ENCODE assay signal across 8 mouse cellular contexts in the genomic region with DNA sequence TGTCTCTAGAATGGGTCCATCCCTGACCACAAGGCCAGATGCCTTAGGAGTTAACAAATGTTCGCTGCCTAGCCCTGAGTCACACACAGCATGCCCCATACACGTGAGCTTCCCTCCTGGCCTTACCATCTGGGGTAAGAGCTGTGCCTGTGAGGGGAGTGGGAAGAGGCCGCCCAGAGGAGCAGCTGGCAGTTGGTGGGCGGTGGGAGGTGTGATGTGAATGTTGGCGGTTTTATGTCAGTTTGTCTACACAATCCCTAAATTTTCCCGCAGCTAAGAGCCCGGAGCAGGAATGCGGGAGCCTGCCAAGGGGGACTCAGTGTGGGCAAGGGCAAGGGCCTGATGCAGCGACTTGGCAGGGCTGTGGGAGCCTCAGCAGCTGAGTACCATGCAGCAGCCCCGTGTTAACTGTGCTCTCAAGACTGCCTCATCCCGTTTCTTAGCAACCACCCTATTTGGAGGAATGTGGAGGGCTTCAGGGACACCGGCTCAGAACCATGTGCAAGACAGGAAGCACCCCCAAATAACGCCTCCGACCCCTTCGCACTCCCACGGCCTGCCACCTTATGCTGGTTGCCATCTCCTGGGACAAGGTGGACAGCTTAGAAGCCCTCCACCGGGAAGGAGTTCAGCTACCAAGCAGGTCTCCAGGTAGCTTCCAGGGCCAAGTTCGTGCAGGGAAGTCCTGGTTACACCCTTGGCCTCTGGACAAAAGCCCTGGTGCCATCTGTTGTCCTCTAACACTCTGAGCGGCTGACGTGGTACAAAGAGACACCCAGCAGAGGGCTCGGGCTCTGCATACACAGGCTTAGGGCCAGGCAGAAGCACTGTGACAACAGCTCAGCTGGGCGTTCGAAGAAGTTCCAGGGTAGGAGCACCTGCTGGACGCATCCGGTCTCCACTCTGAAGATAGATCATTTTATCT. TPM values are rescaled to one million over a fixed set of nuclear protein-coding genes. Genes with fewer than 3 reads are reported as not detected.
DNase-seq lines count a peak whose midpoint lies in the region; ATAC-seq and TF ChIP-seq lines count a peak whose summit lies in the region.

No protein-coding gene starts in this region.

- H3K36me3 ChIP-seq in lung, embryonic 14.5 days (ENCODE audit: insufficient read depth): peaks cover 31% of the 10 kb centered on the region; the same call in 1 of the 2 replicates
- H3K36me3 ChIP-seq in embryonic facial prominence, embryonic 11.5 days (replicated peaks; ENCODE audit: control insufficient read depth, insufficient read depth, low read depth, low read length): peaks cover 2% of the 10 kb centered on the region; the same call in 1 of the 2 replicates
- H3K36me3 ChIP-seq in hindbrain, embryonic 15.5 days: no peaks in the 10 kb centered on the region
- H3K36me3 ChIP-seq in limb, embryonic 11.5 days (ENCODE audit: control insufficient read depth, insufficient read depth, low read length): no peaks in the 10 kb centered on the region; the same call in 1 of the 2 replicates
- H3K36me3 ChIP-seq in stomach, embryonic 14.5 days (ENCODE audit: control insufficient read depth, insufficient read depth, low read length): no peaks in the 10 kb centered on the region

- peaks cover 11% of the 10 kb centered on the region for H3K4me1 ChIP-seq in lung, embryonic 14.5 days (ENCODE audit: insufficient read depth)
- peaks cover 2% of the 10 kb centered on the region; the same call in 1 of the 2 replicates for H3K4me1 ChIP-seq in embryonic facial prominence, embryonic 11.5 days (ENCODE audit: control insufficient read depth, insufficient read depth, low read length)
- peaks cover 44% of the 10 kb centered on the region for H3K4me1 ChIP-seq in hindbrain, embryonic 15.5 days (replicated peaks)
- peaks cover 29% of the 10 kb centered on the region for H3K4me1 ChIP-seq in limb, embryonic 11.5 days (ENCODE audit: control insufficient read depth, insufficient read depth, low read length)
- H3K4me1 ChIP-seq in stomach, embryonic 14.5 days (ENCODE audit: control insufficient read depth, insufficient read depth, low read length): peaks cover 7% of the 10 kb centered on the region; the same call in 1 of the 2 replicates

- TF ChIP-seq CTCF in lung, embryonic 14.5 days (IDR thresholded peaks at IDR 0.05; ENCODE audit: low read depth): no peak

- peak overlapping the region; percentile 5 for H3K4me3 ChIP-seq in lung, embryonic 14.5 days (ENCODE audit: low read depth, low read length)
- no peak overlapping the region for H3K4me3 ChIP-seq in embryonic facial prominence, embryonic 11.5 days (ENCODE audit: low read depth, low read length)
- H3K4me3 ChIP-seq in hindbrain, embryonic 15.5 days: peak overlapping the region; percentile 40
- no peak overlapping the region for H3K4me3 ChIP-seq in limb, embryonic 11.5 days (ENCODE audit: low read depth, low read length)
- H3K4me3 ChIP-seq in stomach, embryonic 14.5 days (ENCODE audit: low read depth, low read length): no peak overlapping the region

- H3K27me3 ChIP-seq in lung, embryonic 14.5 days (ENCODE audit: insufficient read depth, low read length): no peaks in the 10 kb centered on the region
- no peaks in the 10 kb centered on the region for H3K27me3 ChIP-seq in embryonic facial prominence, embryonic 11.5 days (ENCODE audit: control insufficient read depth, insufficient read depth, low read length)
- H3K27me3 ChIP-seq in hindbrain, embryonic 15.5 days: no peaks in the 10 kb centered on the region
- no peaks in the 10 kb centered on the region for H3K27me3 ChIP-seq in limb, embryonic 11.5 days (ENCODE audit: control insufficient read depth, insufficient read depth, low read length)
- no peaks in the 10 kb centered on the region for H3K27me3 ChIP-seq in stomach, embryonic 14.5 days (ENCODE audit: control insufficient read depth, insufficient read depth, low read length)

- H3K27ac ChIP-seq in lung, embryonic 14.5 days (ENCODE audit: low read depth): peak overlapping the region; percentile 18; the same call in 1 of the 2 replicates
- no peak overlapping the region for H3K27ac ChIP-seq in embryonic facial prominence, embryonic 11.5 days (replicated peaks; ENCODE audit: low read depth, low read length)
- H3K27ac ChIP-seq in hindbrain, embryonic 15.5 days (replicated peaks): peak overlapping the region; percentile 85
- H3K27ac ChIP-seq in limb, embryonic 11.5 days (replicated peaks; ENCODE audit: low read depth, low read length): no peak overlapping the region
- no peak overlapping the region for H3K27ac ChIP-seq in stomach, embryonic 14.5 days (ENCODE audit: low read length)

- no peak overlapping the region for H3K9ac ChIP-seq in lung, embryonic 14.5 days
- no peak overlapping the region for H3K9ac ChIP-seq in embryonic facial prominence, embryonic 11.5 days (replicated peaks; ENCODE audit: low read length)
- H3K9ac ChIP-seq in hindbrain, embryonic 15.5 days: peak overlapping the region; percentile 40
- no peak overlapping the region for H3K9ac ChIP-seq in limb, embryonic 11.5 days (ENCODE audit: low read length)
- no peak overlapping the region for H3K9ac ChIP-seq in stomach, embryonic 14.5 days (replicated peaks; ENCODE audit: low read depth, low read length)

- H3K4me2 ChIP-seq in lung, embryonic 14.5 days: peak overlapping the region; percentile 51
- no peak overlapping the region for H3K4me2 ChIP-seq in embryonic facial prominence, embryonic 11.5 days (ENCODE audit: low read depth, low read length)
- peak overlapping the region; percentile 54 for H3K4me2 ChIP-seq in hindbrain, embryonic 15.5 days
- H3K4me2 ChIP-seq in limb, embryonic 11.5 days (ENCODE audit: low read depth, severe bottlenecking): no peak overlapping the region
- peak overlapping the region; percentile 42 for H3K4me2 ChIP-seq in stomach, embryonic 14.5 days (replicated peaks; ENCODE audit: low read depth, low read length)

- ATAC-seq in lung, embryonic 14.5 days (ENCODE audit: insufficient read depth): peak; percentile 57; the same call in 1 of the 2 replicates
- peak; percentile 15; the same call in 1 of the 2 replicates for ATAC-seq in embryonic facial prominence, embryonic 11.5 days (replicated peaks; ENCODE audit: insufficient number of reproducible peaks, low FRiP score, low TSS enrichment, low read depth)
- peak; percentile 88 for ATAC-seq in hindbrain, embryonic 15.5 days (ENCODE audit: low FRiP score, low read depth)
- 0 out of 2 replicates have a peak, but pooled peaks have one; percentile 23 for ATAC-seq in limb, embryonic 11.5 days (ENCODE audit: insufficient number of reproducible peaks, low FRiP score, low TSS enrichment, low read depth)
- peak; percentile 35; the same call in 1 of the 2 replicates for ATAC-seq in stomach, embryonic 14.5 days (ENCODE audit: insufficient number of reproducible peaks, insufficient read depth, low FRiP score, low read depth)

- H3K9me3 ChIP-seq in lung, embryonic 14.5 days (ENCODE audit: low read depth, low read length): no peaks in the 10 kb centered on the region
- H3K9me3 ChIP-seq in embryonic facial prominence, embryonic 11.5 days (replicated peaks; ENCODE audit: control insufficient read depth, low read length): no peaks in the 10 kb centered on the region
- no peaks in the 10 kb centered on the region for H3K9me3 ChIP-seq in hindbrain, embryonic 15.5 days
- H3K9me3 ChIP-seq in limb, embryonic 11.5 days (ENCODE audit: control insufficient read depth, low read length): no peaks in the 10 kb centered on the region
- no peaks in the 10 kb centered on the region for H3K9me3 ChIP-seq in stomach, embryonic 14.5 days (ENCODE audit: control insufficient read depth, low read depth, low read length)

- 45% methylated on average over 25 of the region's 25 CpGs for WGBS in lung, embryonic 14.5 days
- 65% methylated on average over 25 of the region's 25 CpGs for WGBS in embryonic facial prominence, embryonic 11.5 days
- WGBS in hindbrain, embryonic 15.5 days: 15% methylated on average over 25 of the region's 25 CpGs
- whole genome bisulfite sequencing in limb, embryonic 11.5 days: 62% methylated on average over 25 of the region's 25 CpGs
- 56% methylated on average over 25 of the region's 25 CpGs for WGBS in stomach, embryonic 14.5 days

- no peak for DNase-seq in lung, embryonic 14.5 days
- no peak for DNase-seq in lung, adult 18-20 months
- DNase-seq in embryonic facial prominence, embryonic 11.5 days (ENCODE audit: low spot score): no peak
- no peak for DNase-seq in limb, embryonic 11.5 days (ENCODE audit: low spot score)
- DNase-seq in adrenal gland, adult 18-20 months (ENCODE audit: low spot score in 2 of 2): no peak
- no peak for DNase-seq in embryo, embryonic 10 days (ENCODE audit: low spot score)

RNA-seq across cellular contexts. Expression of a gene that starts 35.5 kb away (rescaled TPM):
- polyA plus RNA-seq in lung, embryonic 14.5 days (2014; fragmentation: Nextera tagmentation; extraction: Ambion mirVana): 55.3 and 57.7 TPM in 2 replicates
- polyA plus RNA-seq in embryonic facial prominence, embryonic 11.5 days (2014; fragmentation: Nextera tagmentation; extraction: Ambion mirVana): 34.0 and 37.2 TPM in 2 replicates
- polyA plus RNA-seq in hindbrain, embryonic 15.5 days (2015; fragmentation: Nextera tagmentation; extraction: Ambion mirVana): 8.1 and 8.3 TPM in 2 replicates
- polyA plus RNA-seq in limb, embryonic 11.5 days (2014; fragmentation: Nextera tagmentation; extraction: Ambion mirVana): 51.7 and 52.8 TPM in 2 replicates
- polyA plus RNA-seq in stomach, embryonic 14.5 days (2014; fragmentation: Nextera tagmentation; extraction: Ambion mirVana): 34.0 and 36.6 TPM in 2 replicates
- total RNA-seq in adrenal gland, adult 18-20 months (2021): 10 to 100 TPM; 25.7 to 30.1 TPM

Comparison
In these comparisons a context has a peak if more than half of its experiments do, and no peak if none do; other contexts are left out.
1. ATAC-seq: peak in every context shown above with its lines; median percentile 88 in hindbrain, embryonic 15.5 days; 57 in lung, embryonic 14.5 days; 35 in stomach, embryonic 14.5 days; 23 in limb, embryonic 11.5 days; 15 in embryonic facial prominence, embryonic 11.5 days.
2. H3K27ac ChIP-seq: peak in lung, embryonic 14.5 days (single experiment) and hindbrain, embryonic 15.5 days (single experiment); none in embryonic facial prominence, embryonic 11.5 days (single experiment), limb, embryonic 11.5 days (single experiment) and stomach, embryonic 14.5 days (single experiment).
3. H3K4me2 ChIP-seq: peak in lung, embryonic 14.5 days (single experiment), hindbrain, embryonic 15.5 days (single experiment) and stomach, embryonic 14.5 days (single experiment); none in embryonic facial prominence, embryonic 11.5 days (single experiment) and limb, embryonic 11.5 days (single experiment).
4. H3K4me3 ChIP-seq: peak in lung, embryonic 14.5 days (single experiment) and hindbrain, embryonic 15.5 days (single experiment); none in embryonic facial prominence, embryonic 11.5 days (single experiment), limb, embryonic 11.5 days (single experiment) and stomach, embryonic 14.5 days (single experiment).